ENCODE assay signal across 8 mouse cellular contexts in the genomic region with DNA sequence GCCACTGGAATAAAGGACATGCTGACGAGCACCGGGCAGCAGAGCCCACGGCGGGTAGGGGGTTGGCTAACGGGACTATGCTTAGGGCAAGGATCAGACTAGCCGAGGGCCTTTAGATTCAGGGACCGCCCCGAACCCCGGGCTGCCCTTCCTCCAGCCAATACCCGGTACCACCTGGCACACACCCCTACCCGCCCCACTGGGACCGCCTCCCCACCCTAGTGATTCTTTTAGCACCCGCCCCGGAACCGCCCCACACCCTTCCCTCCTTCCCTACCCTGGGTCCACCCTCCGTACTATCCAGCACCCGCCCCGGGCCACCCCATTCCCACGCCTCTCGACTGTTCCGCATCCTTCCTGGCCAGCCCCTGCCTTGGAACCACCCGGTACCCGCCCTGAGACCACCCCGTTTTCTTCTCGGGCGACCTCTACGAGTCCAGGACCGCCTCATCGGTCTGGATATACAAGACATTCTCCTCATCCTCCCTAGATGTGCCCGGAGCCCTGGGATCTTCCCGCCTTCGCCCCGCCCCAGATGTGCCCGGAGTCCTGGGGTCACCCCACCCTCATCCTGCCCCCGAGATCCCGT. TPM values are rescaled to one million over a fixed set of nuclear protein-coding genes. Genes with fewer than 3 reads are reported as not detected.
DNase-seq lines count a peak whose midpoint lies in the region; ATAC-seq and TF ChIP-seq lines count a peak whose summit lies in the region.

No protein-coding gene starts in this region.

- H3K27ac ChIP-seq in ES-E14 (ENCODE audit: insufficient read depth, low read depth, low read length, poor library complexity, severe bottlenecking) = peak overlapping the region; percentile 76
- peak overlapping the region; percentile 84 for H3K27ac ChIP-seq in cerebellum, adult 2 months (ENCODE audit: insufficient read depth, low read length)

- in situ Hi-C loops in ES-E14 (cut with MboI; ENCODE audit: low sequenced_read_pairs in 2 of 2, unreplicated experiment in 2 of 2) = no loop called here

- H3K4me1 ChIP-seq in ES-E14 (ENCODE audit: control insufficient read depth in 2 of 2, insufficient read depth in 2 of 2, low read length in 2 of 2, poor library complexity in 1 of 2) = peaks cover 0 to 5% of the 10 kb centered on the region in 2 experiments; a peak in 1 of 4 replicates
- H3K4me1 ChIP-seq in cerebellum, adult 2 months (ENCODE audit: control insufficient read depth, insufficient read depth, low read length) = peaks cover 3% of the 10 kb centered on the region; the same call in 1 of the 2 replicates
- H3K4me1 ChIP-seq in lung, adult 2 months (ENCODE audit: control insufficient read depth, insufficient read depth, low read length) = peaks cover 6% of the 10 kb centered on the region

- 1% methylated on average over 33 of the region's 36 CpGs for WGBS in cerebellum, adult 2 months
- WGBS in lung, adult 2 months = under 1% methylated on average over 32 of the region's 36 CpGs

- H3K9me3 ChIP-seq in ES-E14 (ENCODE audit: control insufficient read depth, insufficient read depth, low read depth, low read length) = no peaks in the 10 kb centered on the region

- TF ChIP-seq CTCF in cerebellum, adult 2 months (IDR thresholded peaks at IDR 0.05; ENCODE audit: borderline replicate concordance, insufficient read depth, low read depth, low read length) = no peak
- TF ChIP-seq CTCF in lung, adult 2 months (IDR thresholded peaks at IDR 0.05; ENCODE audit: insufficient read depth, low read length) = no peak

- no peaks in the 10 kb centered on the region for H3K27me3 ChIP-seq in cerebellum, adult 2 months (ENCODE audit: control insufficient read depth, insufficient read depth, low read length)

- peak; percentile 68 for DNase-seq in ES-E14 (ENCODE audit: low read depth, low spot score)
- DNase-seq in cerebellum, adult 2 months = peak; percentile 79 to 81
- DNase-seq in layer of hippocampus, adult 8-10 months (ENCODE audit: low spot score in 2 of 2) = peak; percentile 75 to 83
- DNase-seq in lung, adult 2 months = peak; percentile 85
- peak; percentile 31 to 43 for DNase-seq in thymus, adult 18-20 months

- H3K36me3 ChIP-seq in ES-E14 (ENCODE audit: control insufficient read depth, insufficient read depth, low read length, poor library complexity, severe bottlenecking) = no peaks in the 10 kb centered on the region; the same call in 1 of the 2 replicates

- peak overlapping the region; percentile 73 to 99 for H3K4me3 ChIP-seq in ES-E14 (ENCODE audit: insufficient read depth in 1 of 2, low read depth in 1 of 2, low read length in 2 of 2, poor library complexity in 1 of 2, severe bottlenecking in 1 of 2)
- H3K4me3 ChIP-seq in cerebellum, adult 2 months (replicated peaks; ENCODE audit: insufficient read depth, low read depth, low read length) = peak overlapping the region; percentile 98
- H3K4me3 ChIP-seq in lung, adult 2 months (replicated peaks; ENCODE audit: extremely low read depth, low read depth, low read length) = peak overlapping the region; percentile 95

- TF ChIP-seq POLR2A in cerebellum, adult 2 months (IDR thresholded peaks at IDR 0.05; ENCODE audit: borderline replicate concordance, insufficient read depth, low read length) = no peak
- no peak; the same call in 1 of the 2 replicates for TF ChIP-seq POLR2A in lung, adult 2 months (IDR thresholded peaks at IDR 0.05; ENCODE audit: borderline replicate concordance, extremely low read depth, low read depth, low read length)

- peak overlapping the region; percentile 80 for H3K9ac ChIP-seq in ES-E14 (ENCODE audit: insufficient read depth, low read depth, low read length, poor library complexity, severe bottlenecking)

- peak; percentile 89 for ATAC-seq in frontal cortex, adult (ENCODE audit: low TSS enrichment)
- peak; percentile 70 to 77 for ATAC-seq in hematopoietic stem cell, adult 5-6 weeks (replicated peaks in 1 of 2; ENCODE audit: insufficient read depth in 1 of 2, low FRiP score in 2 of 2, low TSS enrichment in 1 of 2, low read depth in 1 of 2, poor library complexity in 2 of 2, severe bottlenecking in 2 of 2)
- ATAC-seq in neutrophil, adult 5-6 weeks (ENCODE audit: extremely low read depth, insufficient number of reproducible peaks, low FRiP score, poor library complexity, severe bottlenecking) = peak; percentile 65

TF ChIP-seq in ES-E14, 5 proteins besides CTCF, POLR2A, EP300 and RAD21:
- TF ChIP-seq ZC3H11A (IDR thresholded peaks at IDR 0.05; ENCODE audit: borderline replicate concordance, low read depth, low read length) (no peak), HCFC1 (IDR thresholded peaks at IDR 0.05; ENCODE audit: borderline replicate concordance, insufficient read depth, low read length) (no peak), CHD2 (IDR thresholded peaks at IDR 0.05; ENCODE audit: low read depth, low read length) (no peak), ZNF384 (IDR thresholded peaks at IDR 0.05; ENCODE audit: low read depth, low read length) (no peak), MAFK (IDR thresholded peaks at IDR 0.05; ENCODE audit: insufficient read depth, low read depth, low read length) (no peak)
TF ChIP-seq in ES-E14: peak in this region for 0.

RNA-seq across cellular contexts. Expression of a gene that starts 0.7 kb away (rescaled TPM):
- 9.2 and 10.3 TPM in 2 replicates for total RNA-seq in ES-E14 (2012; rRNA removed)
- polyA plus RNA-seq in cerebellum, adult 2 months (2012; rRNA removed) = 52.7 and 53.9 TPM in 2 replicates
- total RNA-seq in hematopoietic stem cell, adult 5-6 weeks (2017) = 7.0 and 9.8 TPM in 2 replicates
- 10 to 100 TPM; 23.1 to 29.5 (median 25.9) TPM for total RNA-seq in layer of hippocampus, adult 8-10 months (2022)
- 46.4 and 51.1 TPM in 2 replicates for polyA plus RNA-seq in lung, adult 2 months (2012; rRNA removed)
- total RNA-seq in neutrophil, adult 5-6 weeks (2017) = 0.74 and 1.6 TPM in 2 replicates

Comparison
In these comparisons a context has a peak if more than half of its experiments do, and no peak if none do; other contexts are left out.
1. Peak in every context shown above with its lines: DNase-seq, ATAC-seq, H3K4me3 ChIP-seq and H3K27ac ChIP-seq.